Mouse (Mus musculus): ENCODE results near the gene Olfr462.

DNA sequence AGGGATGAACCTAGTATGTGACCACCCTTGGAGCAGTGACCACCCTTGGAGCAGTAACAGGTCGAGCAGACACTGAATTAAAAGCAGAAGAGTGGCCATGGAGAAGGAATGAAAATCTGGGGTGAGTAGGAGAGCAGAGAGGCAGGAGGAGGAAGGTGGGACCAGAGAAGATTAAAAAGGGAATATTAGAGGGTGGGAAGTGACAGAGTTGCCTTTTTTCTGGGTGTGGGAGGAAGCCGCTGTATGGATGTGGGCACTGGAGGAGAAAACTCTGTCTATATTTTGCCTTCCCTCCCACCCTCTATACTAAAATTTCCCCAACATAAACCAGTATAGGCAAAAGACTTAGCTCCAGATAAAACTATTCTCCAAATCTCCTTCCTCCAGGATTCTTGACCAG lies 28.2 kb upstream of the Olfr462 start:
- TF ChIP-seq POLR2A (IDR thresholded peaks at IDR 0.05; ENCODE audit: control insufficient read depth, extremely low read depth, insufficient read depth, low read length, poor library complexity): no peak
- TF ChIP-seq CTCF (IDR thresholded peaks at IDR 0.05; ENCODE audit: borderline replicate concordance, control insufficient read depth, extremely low read depth, insufficient read depth, low read length, poor library complexity): no peak
